Mouse (Mus musculus): ENCODE measurements around the gene 3110021N24Rik.

DNA sequence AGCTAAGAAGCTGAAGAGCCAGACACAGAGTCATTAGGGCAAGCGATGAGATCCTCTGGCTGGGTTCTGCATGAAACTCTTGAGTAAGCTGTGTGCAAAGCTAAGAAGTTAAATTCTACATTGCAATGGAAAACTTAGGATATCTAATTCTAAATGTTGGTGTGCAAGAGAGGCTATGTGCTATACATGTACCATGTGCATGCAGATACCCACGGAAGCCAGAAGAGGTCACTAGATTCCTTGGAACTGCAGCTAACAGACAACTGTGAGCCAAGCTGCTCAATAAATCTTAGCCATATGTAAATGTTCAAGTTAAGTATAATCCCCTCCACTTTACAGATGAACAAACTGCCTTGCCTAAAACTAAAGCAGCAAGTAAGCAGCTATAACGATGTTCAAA lies 22.5 kb upstream of the 3110021N24Rik start:
- peak; percentile 77 for TF ChIP-seq CTCF (IDR thresholded peaks at IDR 0.05; ENCODE audit: low read depth)
- no peak for TF ChIP-seq EP300 (IDR thresholded peaks at IDR 0.05; ENCODE audit: low read depth)
